Mouse (Mus musculus): ENCODE measurements around the gene Ctnnal1.

GRCm38 (mm10) chr4:56914761-56915160 lies 49.8 kb upstream of the Ctnnal1 start:
- TF ChIP-seq USF1 (IDR thresholded peaks at IDR 0.05; ENCODE audit: low read depth) (no peak), CTCF (IDR thresholded peaks at IDR 0.05; ENCODE audit: control insufficient read depth, insufficient read depth, insufficient read length) (no peak), MAX (IDR thresholded peaks at IDR 0.05) (no peak), CEBPB (IDR thresholded peaks at IDR 0.05; ENCODE audit: low read depth) (no peak)
